Mouse (Mus musculus) stomach, embryonic 16.5 days (tissue): ENCODE measurements at regions not wholly inside any gene's neighbourhood (a gene's known extent, or its start where the extent isn't known, plus 50 kb on each side); places are given as distances from the start of the nearest gene placed in this dataset.
A peak's percentile ranks its signal among the peaks of the same experiment; 100 is the strongest.

ENCODE experiments used
- ATAC-seq: fragments of 200-750 bp; cut with Nextera tagmentation; 2 replicates; pipeline ENCODE4 v1.8.0; 2017; ENCODE audit warnings: moderate number of reproducible peaks, moderate TSS enrichment; ENCODE audit not compliant: insufficient read depth, low FRiP score
- H3K27ac ChIP-seq: fragments of 300-500 bp; sonication (generic); 2 replicates; pipeline ENCODE4 v1.5.1; 2014; ENCODE audit warnings: low read length
- H3K27me3 ChIP-seq: fragments of 300-500 bp; sonication (generic); 2 replicates; pipeline ENCODE4 v1.6.1; 2014; ENCODE audit warnings: low read length, control low read depth, mixed read lengths; ENCODE audit not compliant: control insufficient read depth, insufficient read depth
- H3K36me3 ChIP-seq: fragments of 300-500 bp; sonication (generic); 2 replicates; pipeline ENCODE4 v1.6.1; 2014; ENCODE audit warnings: low read length; ENCODE audit not compliant: control insufficient read depth, insufficient read depth
- H3K4me1 ChIP-seq: fragments of 300-500 bp; sonication (generic); 2 replicates; pipeline ENCODE4 v1.6.1; 2014; ENCODE audit warnings: low read length, control low read depth, mixed read lengths; ENCODE audit not compliant: control insufficient read depth, insufficient read depth
- H3K4me2 ChIP-seq: fragments of 300-500 bp; sonication (generic); 2 replicates; pipeline ENCODE4 v1.6.1; 2014; ENCODE audit warnings: low read depth, low read length, mixed read lengths
- H3K4me3 ChIP-seq: fragments of 300-500 bp; sonication (generic); replicated peaks from 2 replicates; pipeline ENCODE4 v1.5.1; 2014; ENCODE audit warnings: mild to moderate bottlenecking, low read length
- H3K9ac ChIP-seq: fragments of 300-500 bp; sonication (generic); 2 replicates; pipeline ENCODE4 v1.6.1; 2014; ENCODE audit warnings: low read length
- H3K9me3 ChIP-seq: fragments of 300-500 bp; sonication (generic); replicated peaks from 2 replicates; pipeline ENCODE4 v1.6.1; 2016; ENCODE audit warnings: low read length, control low read depth; ENCODE audit not compliant: control insufficient read depth
- WGBS: fragments of 180-500 bp; shearing (Covaris S2); extraction: QIAGEN DNeasy Blood & Tissue Kit; methylation state at CpG from one replicate; pipeline ENCODE4 v1.1.7; 2014; 5-methylcytosine and 5-hydroxymethylcytosine counted together

DNA sequence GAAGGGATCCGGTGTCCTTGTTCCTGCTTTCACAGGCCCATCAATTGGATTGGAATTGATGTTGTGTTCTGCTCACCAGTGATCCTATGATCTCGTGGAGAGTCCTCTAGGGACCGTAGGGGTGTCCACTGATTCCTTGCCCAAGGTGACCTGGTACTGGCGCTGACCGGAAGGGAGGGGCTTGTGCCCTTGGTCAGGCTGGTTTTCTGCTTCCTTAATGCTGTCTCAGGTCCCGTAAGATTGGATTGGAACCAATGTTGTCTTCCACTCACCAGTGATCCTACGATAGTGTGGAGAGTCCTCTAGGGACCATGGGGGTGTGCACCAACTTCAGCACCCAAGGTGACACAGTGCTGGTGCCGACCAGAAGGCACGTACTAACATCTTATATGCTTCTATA lies 324.9 kb upstream of the Ptchd4 start:
- WGBS: 81% methylated on average over 9 of the region's 9 CpGs
- no peak overlapping the region for H3K4me3 ChIP-seq
- no peak overlapping the region for H3K27ac ChIP-seq
- no peaks in the 10 kb centered on the region for H3K9me3 ChIP-seq
- H3K27me3 ChIP-seq: no peaks in the 10 kb centered on the region
- no peaks in the 10 kb centered on the region for H3K36me3 ChIP-seq
- H3K4me2 ChIP-seq: no peak overlapping the region
- no peak overlapping the region for H3K9ac ChIP-seq
- no peaks in the 10 kb centered on the region for H3K4me1 ChIP-seq
- ATAC-seq: no peak

- Histone ChIP-seq H3K27me3 (no peaks in the 10 kb centered on the region), H3K9me3 (no peaks in the 10 kb centered on the region), H3K4me3 (no peak overlapping the region), H3K36me3 (no peaks in the 10 kb centered on the region), H3K4me1 (no peaks in the 10 kb centered on the region), H3K27ac (no peak overlapping the region), H3K9ac (no peak overlapping the region), H3K4me2 (no peak overlapping the region)
- no peak for ATAC-seq
Measured at GRCm38 (mm10) chr17:42008415-42008814, 307.3 kb upstream of the Ptchd4 start.

DNA sequence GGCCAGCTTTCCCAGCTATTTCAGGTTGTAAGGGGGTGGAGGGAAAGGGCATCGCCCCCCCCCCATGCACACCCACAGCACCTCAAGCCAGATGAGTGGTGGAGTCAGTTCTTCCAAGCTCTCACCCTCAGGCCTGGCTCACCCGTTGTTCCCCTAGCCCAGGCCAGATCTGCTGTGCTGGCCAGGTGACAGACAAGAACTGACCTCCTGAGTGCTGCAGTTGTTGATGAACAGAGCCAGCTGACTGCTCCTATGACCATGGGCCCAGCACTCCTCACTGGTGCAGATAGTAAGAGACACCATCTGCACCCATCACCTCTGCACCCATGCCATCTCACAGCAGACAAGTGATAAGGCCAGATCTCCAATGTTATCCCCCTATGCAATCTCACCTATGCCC lies 291.5 kb upstream of the Ptchd4 start:
- WGBS: 92% methylated on average over 2 of the region's 2 CpGs
- Histone ChIP-seq H3K27me3 (no peaks in the 10 kb centered on the region), H3K4me1 (no peaks in the 10 kb centered on the region), H3K9me3 (no peaks in the 10 kb centered on the region), H3K9ac (no peak overlapping the region), H3K27ac (no peak overlapping the region), H3K4me3 (no peak overlapping the region), H3K4me2 (no peak overlapping the region), H3K36me3 (no peaks in the 10 kb centered on the region)
- ATAC-seq: no peak; the same call in 1 of the 2 replicates

- no peak for ATAC-seq
- no peaks in the 10 kb centered on the region for H3K4me1 ChIP-seq
- H3K4me2 ChIP-seq: no peak overlapping the region
- H3K27me3 ChIP-seq: no peaks in the 10 kb centered on the region
- H3K9me3 ChIP-seq: no peaks in the 10 kb centered on the region
- no peak overlapping the region for H3K4me3 ChIP-seq
- H3K9ac ChIP-seq: no peak overlapping the region
- H3K36me3 ChIP-seq: no peaks in the 10 kb centered on the region
- no peak overlapping the region for H3K27ac ChIP-seq
Measured at GRCm38 (mm10) chr17:42027253-42027652, 288.5 kb upstream of the Ptchd4 start.

DNA sequence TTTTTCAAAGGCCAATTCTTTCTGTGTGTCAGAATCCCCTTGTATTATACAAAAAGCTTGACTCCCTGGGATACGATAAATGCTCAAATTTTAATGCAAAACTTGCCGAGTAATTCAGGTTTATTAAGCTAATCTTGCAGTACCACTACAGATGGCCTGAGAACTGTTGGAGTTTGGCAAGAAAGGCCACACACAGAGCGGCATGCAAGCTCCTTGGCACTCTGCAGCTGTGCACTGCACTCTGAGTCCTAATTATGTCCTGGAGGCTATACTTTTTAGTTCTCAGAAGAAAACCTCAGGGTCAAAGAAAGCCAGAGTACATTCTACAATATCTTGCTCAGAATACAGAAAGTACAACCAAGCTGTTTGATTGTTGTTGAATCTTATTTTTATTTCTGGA lies 286.3 kb upstream of the Ptchd4 start:
- ATAC-seq: no peak
- H3K27me3 ChIP-seq: no peaks in the 10 kb centered on the region
- H3K36me3 ChIP-seq: no peaks in the 10 kb centered on the region

DNA sequence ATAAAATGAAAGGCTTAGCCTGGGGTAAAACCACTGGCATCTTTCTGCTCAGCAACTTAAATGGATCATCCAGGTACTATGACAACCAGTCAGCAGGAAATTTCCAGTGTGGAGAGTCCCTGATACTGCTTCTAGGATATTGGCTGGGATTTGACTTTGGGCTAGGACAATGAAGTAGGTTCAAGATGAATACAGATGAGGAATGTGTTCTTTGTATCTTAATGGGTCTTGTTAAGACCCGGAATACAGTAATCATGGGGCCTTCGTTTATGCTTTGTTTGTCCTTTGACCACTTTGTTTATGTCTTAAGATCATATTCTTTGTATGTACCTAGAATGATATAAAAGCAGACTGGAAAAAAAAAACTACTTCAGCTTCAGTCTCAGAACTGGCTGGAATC lies 278.7 kb upstream of the Ptchd4 start:
- Histone ChIP-seq H3K27ac (no peak overlapping the region), H3K9me3 (no peaks in the 10 kb centered on the region), H3K4me3 (no peak overlapping the region), H3K27me3 (no peaks in the 10 kb centered on the region), H3K4me1 (no peaks in the 10 kb centered on the region), H3K9ac (no peak overlapping the region), H3K4me2 (no peak overlapping the region), H3K36me3 (no peaks in the 10 kb centered on the region)
- ATAC-seq: no peak
- WGBS: 81% methylated on average over 2 of the region's 2 CpGs

More for the DNA sequence above, 286.3 kb upstream of the Ptchd4 start:
- Histone ChIP-seq H3K9me3 (no peaks in the 10 kb centered on the region), H3K9ac (no peak overlapping the region), H3K4me3 (no peak overlapping the region), H3K27ac (no peak overlapping the region), H3K4me1 (no peaks in the 10 kb centered on the region), H3K4me2 (no peak overlapping the region)
- WGBS: 69% methylated on average over 3 of the region's 3 CpGs

- H3K4me1 ChIP-seq: no peaks in the 10 kb centered on the region
- H3K4me2 ChIP-seq: no peak overlapping the region
- 79% methylated on average over 5 of the region's 5 CpGs for WGBS
- H3K27me3 ChIP-seq: no peaks in the 10 kb centered on the region
- H3K36me3 ChIP-seq: no peaks in the 10 kb centered on the region
- no peak overlapping the region for H3K9ac ChIP-seq
- H3K4me3 ChIP-seq: no peak overlapping the region
- H3K9me3 ChIP-seq: no peaks in the 10 kb centered on the region
- no peak overlapping the region for H3K27ac ChIP-seq
- peak; percentile 37; the same call in 1 of the 2 replicates for ATAC-seq
Measured at GRCm38 (mm10) chr17:42049779-42050515, 265.8 kb upstream of the Ptchd4 start.

- no peak overlapping the region for H3K9ac ChIP-seq
- no peaks in the 10 kb centered on the region for H3K27me3 ChIP-seq
- no peak overlapping the region for H3K4me3 ChIP-seq
- no peaks in the 10 kb centered on the region for H3K4me1 ChIP-seq
- WGBS: 86% methylated on average over 2 of the region's 2 CpGs
- H3K9me3 ChIP-seq: no peaks in the 10 kb centered on the region
- no peak for ATAC-seq
- H3K36me3 ChIP-seq: no peaks in the 10 kb centered on the region
- no peak overlapping the region for H3K27ac ChIP-seq
- no peak overlapping the region for H3K4me2 ChIP-seq
Measured at GRCm38 (mm10) chr17:42090764-42091452, 224.8 kb upstream of the Ptchd4 start.

- no peaks in the 10 kb centered on the region for H3K27me3 ChIP-seq
- no peaks in the 10 kb centered on the region for H3K4me1 ChIP-seq
- H3K36me3 ChIP-seq: no peaks in the 10 kb centered on the region
- 34% methylated on average over 1 of the region's 1 CpGs for WGBS
- no peak overlapping the region for H3K4me2 ChIP-seq
- H3K4me3 ChIP-seq: no peak overlapping the region
- no peak overlapping the region for H3K27ac ChIP-seq
- no peak for ATAC-seq
- no peak overlapping the region for H3K9ac ChIP-seq
- no peaks in the 10 kb centered on the region for H3K9me3 ChIP-seq
Measured at GRCm38 (mm10) chr17:42113684-42114083, 202.1 kb upstream of the Ptchd4 start.
